Mouse (Mus musculus): ENCODE measurements around the gene Xrcc2. TPM values are rescaled to one million over a fixed set of nuclear protein-coding genes. Genes with fewer than 3 reads are reported as not detected.

Xrcc2 gene
- total RNA-seq, 2 experiments from 2014 or later, result 5.6 to 6.2 TPM

DNA sequence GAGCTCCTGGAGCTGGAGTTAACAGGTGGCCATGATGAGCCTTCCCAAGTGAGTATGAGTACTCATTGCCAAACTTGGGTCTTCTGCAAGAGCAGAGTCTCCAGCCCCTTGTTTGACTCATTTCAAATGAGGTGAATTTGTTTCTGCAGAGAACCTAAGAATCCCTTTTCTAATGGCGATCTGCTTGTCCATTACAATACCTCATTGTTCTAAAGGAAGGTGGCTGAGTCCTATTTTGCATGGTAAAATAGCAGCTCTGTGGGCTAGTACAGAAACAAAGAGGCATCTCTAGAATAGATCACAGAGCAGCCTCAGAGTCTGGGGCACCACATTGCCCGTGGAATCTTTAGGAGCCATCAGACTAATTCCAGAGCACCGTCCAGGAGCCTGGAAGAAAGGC lies 34.6 kb downstream of the Xrcc2 start:
- no peak for DNase-seq

DNA sequence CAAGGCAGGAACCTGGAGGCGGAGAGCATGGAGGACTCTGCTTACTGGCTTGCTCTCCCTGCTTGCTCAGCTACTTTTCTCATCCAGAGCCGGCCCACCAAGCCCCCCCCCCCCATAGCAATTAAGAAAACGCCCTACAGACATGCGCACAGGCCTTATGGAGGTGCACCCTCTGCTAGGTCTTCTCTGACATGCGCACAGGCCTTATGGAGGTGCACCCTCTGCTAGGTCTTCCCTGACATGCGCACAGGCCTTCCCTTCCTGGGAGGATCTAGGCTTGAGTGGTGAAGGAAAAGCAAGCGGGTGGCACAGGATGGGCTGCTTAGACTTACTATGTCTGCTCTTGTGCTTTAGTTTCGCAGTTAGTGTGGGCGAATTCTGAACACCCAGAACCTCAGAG lies 37.3 kb downstream of the Xrcc2 start:
- no peak for DNase-seq

DNA sequence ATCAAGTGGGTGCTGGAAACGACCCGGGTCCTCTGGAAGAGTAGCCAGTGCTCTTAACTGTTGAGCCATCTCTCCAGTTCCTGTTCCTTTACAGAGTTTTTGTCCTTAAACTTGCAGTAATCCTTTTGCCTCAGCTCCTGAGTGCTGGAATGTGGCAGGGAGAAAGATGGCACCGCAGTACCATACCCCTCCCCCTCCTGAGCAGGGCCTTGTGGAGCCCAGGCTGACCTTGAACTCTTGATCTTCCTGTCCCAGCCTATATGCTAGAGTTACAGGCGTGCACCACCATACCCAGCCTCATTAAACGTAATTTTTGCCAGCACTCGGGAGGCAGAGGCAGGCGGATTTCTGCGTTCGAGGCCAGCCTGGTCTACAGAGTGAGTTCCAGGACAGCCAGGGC lies 38.9 kb downstream of the Xrcc2 start:
- no peak for DNase-seq

DNA sequence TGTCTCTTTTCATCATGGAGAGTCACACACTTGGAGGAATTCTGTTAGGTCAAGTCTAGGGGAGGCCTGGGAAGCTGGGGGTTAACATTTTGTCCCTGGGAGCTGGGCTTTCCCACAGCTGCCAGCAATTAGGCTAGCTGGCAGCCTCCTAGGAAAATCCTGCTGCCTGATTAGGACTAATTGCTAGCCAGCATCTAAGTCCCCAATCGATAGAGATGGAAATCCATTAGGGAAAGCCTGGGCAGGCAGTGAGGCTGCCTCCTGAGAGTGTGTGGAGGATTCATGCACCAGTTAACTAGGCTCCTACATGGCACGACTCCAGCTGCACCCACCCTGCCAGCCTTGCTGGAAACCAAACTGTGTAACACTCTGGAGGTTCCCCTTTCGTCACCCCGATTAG lies 39.5 kb downstream of the Xrcc2 start:
- peak in 1 of 2 experiments; percentile 9 for DNase-seq

DNA sequence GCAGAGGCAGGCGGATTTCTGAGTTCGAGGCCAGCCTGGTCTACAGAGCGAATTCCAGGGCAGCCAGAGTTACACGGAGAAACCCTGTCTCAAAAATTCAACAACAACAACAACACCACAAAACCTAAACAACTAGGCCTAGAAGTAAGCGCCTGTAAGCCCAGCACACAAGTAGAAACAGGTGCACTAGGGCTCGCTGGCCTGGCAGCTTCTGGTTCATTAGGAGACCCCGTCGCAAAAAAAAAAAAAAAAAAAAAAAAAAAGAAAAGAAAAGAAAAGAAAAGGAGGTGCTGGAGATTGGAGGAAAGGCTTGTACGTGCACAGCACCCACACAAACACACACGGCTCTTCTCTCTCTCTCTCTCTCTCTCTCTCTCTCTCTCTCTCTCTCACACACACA lies 40.1 kb downstream of the Xrcc2 start:
- DNase-seq, result no peak

DNA sequence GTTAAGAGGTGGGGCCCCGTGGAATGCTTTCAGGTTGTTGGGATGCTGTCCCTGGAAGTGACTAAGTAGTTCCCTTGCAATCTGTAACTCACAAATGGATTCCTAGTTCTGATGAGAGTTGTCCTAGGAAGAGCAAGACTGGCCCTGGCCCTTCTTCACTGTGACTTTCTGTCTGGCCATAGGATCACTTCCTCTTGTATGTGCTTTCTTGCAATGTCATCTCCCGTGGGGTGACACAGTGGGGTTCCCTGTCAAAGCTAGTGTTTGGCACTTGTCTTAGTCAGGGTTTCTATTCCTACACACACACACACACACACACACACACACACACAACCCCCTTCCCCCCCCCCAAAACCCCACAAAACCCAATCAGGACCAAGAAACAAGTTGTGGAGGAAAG lies 42.5 kb downstream of the Xrcc2 start:
- no peak for DNase-seq

DNA sequence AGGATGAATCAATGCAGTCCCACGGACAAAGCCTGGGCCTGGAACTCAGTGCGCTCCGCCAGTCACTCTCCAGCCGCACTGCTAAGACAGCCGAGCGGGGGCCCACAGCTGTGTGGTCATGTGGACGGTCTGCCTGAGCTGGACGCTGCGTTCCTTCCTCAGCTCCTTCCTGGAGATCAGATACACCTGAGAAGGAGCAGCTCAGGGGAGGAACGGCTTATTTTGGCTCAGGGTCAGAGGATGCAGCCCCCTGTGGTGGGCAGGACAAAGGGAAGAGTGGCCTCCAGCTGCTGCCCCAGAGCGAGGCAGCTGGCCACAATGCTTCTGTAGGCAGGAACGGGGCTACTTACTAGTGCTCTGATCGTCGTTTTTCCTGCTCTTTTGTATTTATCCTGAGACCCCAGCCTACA lies 51.0 kb downstream of the Xrcc2 start:
- no peak for DNase-seq

DNA sequence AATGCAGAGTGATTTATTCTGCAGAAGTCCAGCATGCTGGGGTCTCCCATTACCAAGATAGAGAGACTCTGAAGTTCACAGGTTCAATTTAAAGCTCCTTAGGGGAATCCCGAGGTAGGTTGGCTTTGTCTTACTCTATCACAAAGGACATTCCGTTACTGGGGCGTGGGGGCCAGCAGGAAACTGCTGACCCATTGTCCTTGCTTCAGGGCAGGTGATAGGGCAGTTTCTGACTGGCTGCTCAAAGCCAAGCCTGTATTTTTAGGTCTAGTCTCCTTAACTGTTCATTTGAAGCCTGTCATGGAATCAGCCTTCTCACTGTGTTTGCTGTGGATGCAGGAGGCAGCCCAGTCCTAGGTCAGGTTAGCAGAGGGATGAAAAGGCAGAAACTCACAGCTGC lies 52.2 kb downstream of the Xrcc2 start:
- DNase-seq, result peak; percentile 8 to 36

DNA sequence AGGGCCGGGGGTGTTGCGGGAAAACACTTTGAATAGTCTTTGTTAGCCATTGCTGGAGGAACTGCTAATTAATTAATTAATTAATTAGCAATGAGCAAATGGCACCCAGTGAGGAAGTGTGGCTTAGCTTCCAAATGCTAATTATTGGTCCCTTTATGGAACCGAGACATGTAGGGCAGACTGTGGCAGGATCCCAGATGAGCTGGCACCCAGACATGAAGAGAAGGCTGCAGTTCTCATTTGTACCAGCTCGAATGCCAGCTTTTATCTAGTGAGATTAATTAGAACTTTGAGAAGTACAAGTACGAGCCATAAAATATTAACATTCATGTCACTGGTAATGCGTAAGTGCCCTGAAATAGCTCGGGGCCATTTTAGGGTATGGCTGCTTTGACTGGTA lies 53.2 kb downstream of the Xrcc2 start:
- DNase-seq, result peak in 1 of 2 experiments; percentile 33

DNA sequence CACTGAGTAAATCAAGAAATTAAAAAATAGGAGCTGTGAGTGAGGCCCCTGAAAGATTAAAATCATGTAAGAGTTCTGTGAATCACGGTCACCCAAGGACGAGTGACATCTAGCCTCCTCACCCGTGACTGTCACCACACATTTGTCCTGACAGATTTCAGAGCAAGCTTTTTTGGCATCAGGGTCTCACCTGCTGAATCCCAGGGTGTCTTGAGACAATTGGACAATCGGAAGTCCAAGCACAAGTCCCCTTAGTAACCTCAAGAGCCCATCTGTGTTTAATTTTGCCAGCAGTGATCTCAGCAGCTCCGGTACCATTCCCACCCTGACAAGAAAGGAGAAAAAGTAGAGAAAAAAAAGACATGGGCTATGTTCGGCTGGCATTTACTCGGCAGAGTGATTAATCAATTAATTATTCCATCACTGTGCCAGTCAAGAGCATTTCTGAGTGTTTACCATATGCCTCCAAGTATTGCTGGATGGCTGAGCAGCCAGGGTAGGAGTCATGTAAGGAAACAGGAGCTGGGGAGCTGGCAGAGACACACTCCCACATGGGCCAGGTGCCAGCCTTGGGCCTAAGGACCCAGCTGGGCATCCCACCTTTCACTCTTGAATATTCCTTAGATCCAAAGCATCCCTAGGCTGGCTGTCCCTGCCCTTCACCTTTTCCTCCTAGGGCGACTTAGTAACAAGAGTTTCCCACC lies 59.8 kb downstream of the Xrcc2 start:
- no peak for DNase-seq

DNA sequence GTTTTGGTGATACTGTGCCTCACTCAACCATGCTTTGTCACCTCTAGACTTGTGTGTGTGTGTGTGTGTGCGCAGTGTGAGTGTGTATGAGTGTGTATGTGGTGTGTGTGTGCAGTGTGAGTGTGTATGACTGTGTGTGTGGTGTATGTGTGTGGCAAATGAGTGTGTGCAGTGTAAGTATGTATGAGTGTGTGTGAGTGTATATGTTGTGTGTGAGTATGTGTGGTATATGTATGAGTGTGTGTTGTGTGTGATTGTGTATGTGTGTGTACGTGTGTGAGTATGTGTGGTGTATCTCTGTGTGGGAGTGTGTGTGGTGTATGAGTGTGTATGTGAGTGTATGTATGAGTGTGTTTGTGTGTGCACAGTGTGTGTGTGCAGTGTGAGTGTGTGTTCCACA lies 61.1 kb downstream of the Xrcc2 start:
- no peak for DNase-seq

DNA sequence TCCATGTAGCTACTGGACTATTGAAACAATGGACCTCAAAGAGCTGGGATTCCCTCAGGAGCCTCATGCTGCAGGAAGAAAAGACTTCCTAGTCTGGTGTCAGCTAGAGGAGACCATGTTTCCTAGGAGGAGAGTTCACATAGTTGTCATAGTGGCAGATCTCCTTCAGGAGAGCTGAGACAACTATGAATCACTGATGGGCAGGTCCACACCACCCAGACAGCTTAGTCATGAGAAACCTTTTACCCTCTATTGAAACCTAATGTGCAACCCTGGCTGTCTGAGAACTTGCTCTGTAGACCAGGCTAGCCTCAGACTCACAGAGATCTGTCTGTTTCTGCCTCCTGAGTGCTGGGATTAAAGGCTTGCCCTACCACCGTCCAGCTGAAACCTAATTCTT lies 62.9 kb downstream of the Xrcc2 start:
- DNase-seq, result no peak

Other genes with a start within 250 kb of the Xrcc2 start
- 10 to 100 TPM; 41.8 to 45.0 TPM for gene Kmt2c, start 207.0 kb downstream of the Xrcc2 start, total RNA-seq (2021)
- under 1 TPM in 1 of 2 experiments, not detected in 1; 0.13 TPM for gene Cct8l1, start 189.8 kb downstream of the Xrcc2 start, total RNA-seq (2021)
- 10 to 100 TPM; 41.9 to 47.6 TPM for gene Actr3b, start 54.2 kb upstream of the Xrcc2 start, total RNA-seq (2021)
- not detected for gene Gm21663, start 236.6 kb upstream of the Xrcc2 start, total RNA-seq (2021)
- not detected for gene Gm21671, start 248.6 kb upstream of the Xrcc2 start, total RNA-seq (2021)